Comparison of ENCODE assay signal across 23 mouse cellular contexts in genomic region chr5:43968634-43969033, GRCm38 (mm10). TPM values are rescaled to one million over a fixed set of nuclear protein-coding genes. Genes with fewer than 3 reads are reported as not detected.
"Had no signal": no experiment of that assay in that cellular context is flagged by ENCODE, and none has a peak within 500 bp of the region (broad histone marks: within the 10 kb centered on the region; RNA-seq: fewer than 3 reads in every experiment).

No protein-coding gene starts in this region.

- H3K9ac ChIP-seq: lung, embryonic 14.5 days; midbrain, embryonic 12.5 days; neural tube, embryonic 13.5 days; neural tube, embryonic 15.5 days had no signal

- H3K27ac ChIP-seq: midbrain, embryonic 10.5 days; midbrain, embryonic 12.5 days; neural tube, embryonic 13.5 days; neural tube, embryonic 15.5 days had no signal

- H3K9me3 ChIP-seq: midbrain, embryonic 10.5 days; midbrain, embryonic 12.5 days; neural tube, embryonic 13.5 days; neural tube, embryonic 15.5 days had no signal

- ATAC-seq: midbrain, embryonic 16.5 days had no signal

- H3K4me3 ChIP-seq: midbrain, embryonic 10.5 days; midbrain, embryonic 12.5 days; myocyte; neural tube, embryonic 13.5 days; neural tube, embryonic 15.5 days had no signal

- DNase-seq: lung, adult 18-20 months; lung, embryonic 14.5 days; lung, postnatal 10 days; lung, postnatal 4 days; midbrain, embryonic 14.5 days; retina, postnatal 1 day; right cerebral cortex, adult 18-20 months; right cerebral cortex, postnatal 25 days; right cerebral cortex, postnatal 4 days; spleen, adult 18-20 months; thymus, adult 18-20 months; thymus, postnatal 25 days; thymus, postnatal 4 days had no signal

- H3K4me2 ChIP-seq: lung, embryonic 14.5 days; midbrain, embryonic 12.5 days; neural tube, embryonic 13.5 days; neural tube, embryonic 15.5 days had no signal

- H3K36me3 ChIP-seq: midbrain, embryonic 10.5 days; midbrain, embryonic 12.5 days; neural tube, embryonic 13.5 days; neural tube, embryonic 15.5 days had no signal

- H3K4me1 ChIP-seq: midbrain, embryonic 10.5 days; midbrain, embryonic 12.5 days; neural tube, embryonic 13.5 days; neural tube, embryonic 15.5 days had no signal

- H3K27me3 ChIP-seq: midbrain, embryonic 12.5 days; neural tube, embryonic 13.5 days; neural tube, embryonic 15.5 days had no signal

RNA-seq across cellular contexts. Expression of gene Fgfbp1, which starts 12.9 kb away (rescaled TPM):
- total RNA-seq: megakaryocyte, adult 5-6 weeks; megakaryocyte-erythroid progenitor cell, adult 5-6 weeks had no signal
- polyA plus RNA-seq: urinary bladder, adult 2 months had no signal

RNA-seq across cellular contexts. Expression of gene Gm7879, which starts 55.7 kb away (rescaled TPM):
- polyA plus RNA-seq: midbrain, embryonic 12.5 days; midbrain, embryonic 14.5 days; neural tube, embryonic 13.5 days; small intestine, adult 2 months had no signal
